Mouse (Mus musculus): ENCODE data around the gene Gm28374.
"Not testable (repeated sequence)": the region's sequence is repeated elsewhere in the genome, so short reads cannot be mapped to it uniquely, and the experiment has no call there.

Gene Gm28374

DNA sequence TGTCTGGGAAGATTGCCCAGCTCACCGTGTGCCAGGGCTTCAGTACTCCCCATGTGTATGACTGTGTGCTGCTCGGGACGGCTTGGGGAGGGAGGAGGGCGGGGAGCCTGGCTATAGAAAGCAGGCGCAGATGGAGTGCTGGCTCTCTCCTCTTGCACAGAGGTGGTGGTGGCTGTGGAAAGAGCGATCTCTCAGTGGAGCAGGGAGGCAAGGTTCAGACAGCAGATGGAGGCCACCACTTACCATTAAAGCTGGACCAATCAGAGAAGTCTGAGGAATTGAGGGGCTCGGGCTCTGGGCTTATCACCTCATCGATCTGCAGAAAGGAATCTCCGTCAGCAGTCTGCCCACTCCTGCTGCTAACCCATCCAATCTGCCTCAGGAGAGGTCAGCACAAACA is at the start of gene Gm28374:
Gene Gm28374, minus strand, starts transcription at position 101 of the 400 bp plus-strand sequence.
- no peak for DNase-seq (ENCODE audit: low read depth, low spot score)

DNA sequence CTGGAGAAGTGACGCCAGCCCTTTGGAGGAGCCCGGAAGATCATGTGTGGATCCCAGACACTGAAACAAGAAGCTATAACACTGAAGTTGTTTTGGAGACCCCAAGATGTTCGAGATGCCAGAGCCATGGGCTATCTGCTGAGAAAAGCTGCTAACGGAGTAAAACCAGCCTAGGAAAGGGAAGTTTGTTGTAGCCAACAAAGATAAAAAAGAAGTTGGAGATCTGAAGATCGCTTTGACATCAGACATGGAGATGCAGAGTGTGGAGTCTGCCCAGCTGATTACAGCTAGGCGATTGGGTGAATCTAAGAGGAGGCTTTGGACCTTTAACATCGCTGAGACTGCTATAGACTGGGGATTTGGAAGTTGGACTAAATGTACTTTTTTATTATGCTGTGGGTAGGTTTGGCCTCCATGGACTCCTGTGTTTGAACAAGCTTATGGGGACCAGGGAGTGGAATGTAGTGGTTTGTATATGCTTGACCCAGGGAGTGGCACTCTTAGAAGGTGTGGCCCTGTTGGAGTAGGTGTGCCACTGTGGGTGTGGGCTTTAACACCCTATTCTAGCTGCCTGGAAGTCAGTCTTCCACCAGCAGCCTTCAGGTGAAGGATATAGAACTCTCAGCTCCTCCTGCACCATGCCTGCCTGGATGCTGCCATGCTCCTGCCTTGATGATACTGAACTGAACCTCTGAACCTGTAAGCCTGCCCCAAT is 48.5 kb upstream of the Gm28374 start:
- not testable (repeated sequence) for DNase-seq (ENCODE audit: low read depth, low spot score)

DNA sequence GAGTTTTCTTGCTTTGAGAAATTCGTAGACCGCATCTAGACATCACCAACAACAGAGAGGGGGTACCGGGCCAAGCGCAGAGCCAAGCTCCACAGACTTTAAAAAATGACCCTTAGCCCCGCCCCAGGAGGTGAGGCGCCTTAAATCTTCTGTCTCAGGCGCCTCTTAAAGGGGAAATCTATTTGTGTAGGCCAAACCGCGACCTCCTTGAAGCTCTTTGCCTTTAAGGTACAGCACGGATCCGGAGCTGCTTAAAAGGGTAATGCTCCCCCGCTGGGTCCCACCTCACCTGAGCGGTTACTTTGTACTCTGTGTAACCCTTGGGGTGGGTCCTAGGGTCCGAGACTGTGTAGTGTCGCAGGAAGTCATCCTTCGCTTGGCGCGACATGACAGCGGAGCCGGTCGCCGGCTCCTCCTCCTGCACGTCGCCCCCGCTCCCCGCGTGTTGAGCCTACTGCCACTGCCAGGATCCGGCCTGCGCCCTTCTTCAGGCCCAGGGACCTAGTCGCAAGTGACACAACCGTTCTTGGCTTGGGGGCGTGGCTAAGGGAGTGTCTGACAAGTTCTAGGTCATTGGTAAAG is 45.8 kb upstream of the Gm28374 start, which contains the start of gene Snx15:
Gene Snx15, minus strand, starts transcription at position 545 of the 582 bp plus-strand sequence.
- DNase-seq (ENCODE audit: low read depth, low spot score): peak; percentile 98

DNA sequence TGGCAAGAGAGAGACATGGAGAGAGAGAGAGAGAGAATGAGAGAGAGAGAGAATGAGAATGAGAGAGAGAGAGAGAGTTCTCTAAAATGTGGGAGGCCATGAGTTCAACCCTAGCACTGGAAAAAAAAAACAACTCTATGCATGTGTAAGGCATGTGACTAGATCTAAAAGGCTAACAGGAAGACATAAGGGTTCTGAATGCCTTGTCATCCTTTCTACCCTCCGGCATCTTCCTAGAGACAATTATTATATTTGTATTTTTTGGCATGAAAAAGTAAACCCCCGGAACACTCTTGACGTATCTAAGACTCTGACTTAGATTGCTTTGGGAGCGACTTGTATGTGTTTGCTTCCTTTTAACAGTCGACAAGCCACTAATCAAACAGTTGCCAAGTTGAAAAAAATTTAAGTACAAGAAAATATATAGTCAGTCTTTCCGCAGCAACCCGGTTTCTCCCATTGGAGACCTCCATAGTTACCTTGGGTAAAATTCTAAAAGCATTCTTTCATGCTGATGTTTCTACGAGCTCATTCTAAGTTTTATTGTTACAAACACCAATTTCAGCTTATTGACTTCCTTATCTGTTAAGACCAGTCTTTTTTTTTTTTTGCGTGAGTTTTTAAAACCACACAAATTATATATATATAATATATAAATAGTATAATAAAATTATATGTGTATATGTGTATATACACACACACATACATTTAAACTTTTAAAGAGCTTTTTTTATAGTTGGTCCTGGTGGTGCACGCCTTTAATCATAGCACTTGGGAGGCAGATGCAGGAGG is 44.9 kb upstream of the Gm28374 start:
- DNase-seq (ENCODE audit: low read depth, low spot score): peak; percentile 51

DNA sequence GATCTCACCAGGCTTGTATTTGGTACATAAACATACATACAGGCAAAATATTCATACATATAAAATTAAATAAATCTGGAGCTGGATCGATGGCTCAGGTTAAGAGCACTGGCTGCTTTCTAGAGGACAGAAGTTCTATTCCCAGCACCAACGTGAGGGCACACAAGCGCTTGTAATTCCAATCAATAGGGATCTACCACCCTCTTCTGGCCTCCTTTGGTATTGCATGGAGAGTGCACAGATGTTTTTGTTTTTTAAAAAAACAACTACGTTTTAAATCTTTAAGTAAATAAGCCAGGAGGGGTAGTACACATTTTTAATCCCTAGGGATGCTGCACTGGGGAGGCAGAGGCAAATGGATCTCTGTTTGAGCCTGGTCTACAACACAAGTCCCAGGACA is 44.2 kb upstream of the Gm28374 start:
- peak; percentile 83 for DNase-seq (ENCODE audit: low read depth, low spot score)

DNA sequence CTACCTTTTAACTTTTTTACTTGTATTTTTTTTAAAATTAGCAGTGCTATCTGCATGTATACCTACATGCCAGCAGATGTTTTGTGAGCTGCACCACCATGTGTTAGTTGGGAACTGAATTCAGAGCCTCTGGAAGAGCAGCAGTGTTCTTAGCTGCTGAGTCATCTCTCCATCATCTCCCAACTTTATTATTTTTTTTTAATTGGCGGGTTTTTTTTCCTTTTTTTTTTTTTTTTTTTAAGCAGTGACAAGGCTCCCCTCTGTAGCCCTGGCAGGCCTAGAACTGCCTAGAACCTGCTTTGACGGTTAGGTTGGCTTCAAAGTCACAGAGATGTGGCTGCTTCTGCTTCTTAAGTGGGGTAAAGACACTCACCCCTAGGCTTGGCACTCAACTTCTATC is 42.8 kb upstream of the Gm28374 start:
- DNase-seq (ENCODE audit: low read depth, low spot score): no peak

DNA sequence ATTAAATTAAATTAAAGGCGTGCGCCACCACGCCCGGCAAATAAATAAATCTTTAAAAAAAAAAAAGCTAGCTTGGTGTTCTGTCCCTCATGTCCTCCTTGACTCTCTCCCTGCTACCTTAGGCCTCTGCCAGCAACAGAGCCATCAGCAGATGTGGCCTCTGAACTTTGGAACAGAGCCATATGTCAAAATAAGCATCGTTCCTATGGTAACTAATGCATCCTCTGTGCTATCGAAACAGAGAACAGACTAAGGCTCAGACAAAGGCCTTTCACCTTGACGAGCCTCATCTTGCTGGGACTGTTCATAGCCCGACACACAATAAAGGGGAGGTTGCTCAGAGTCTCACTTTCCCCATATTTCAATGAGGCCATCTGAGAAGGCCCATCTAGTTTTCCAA is 41.3 kb upstream of the Gm28374 start:
- DNase-seq (ENCODE audit: low read depth, low spot score): no peak

DNA sequence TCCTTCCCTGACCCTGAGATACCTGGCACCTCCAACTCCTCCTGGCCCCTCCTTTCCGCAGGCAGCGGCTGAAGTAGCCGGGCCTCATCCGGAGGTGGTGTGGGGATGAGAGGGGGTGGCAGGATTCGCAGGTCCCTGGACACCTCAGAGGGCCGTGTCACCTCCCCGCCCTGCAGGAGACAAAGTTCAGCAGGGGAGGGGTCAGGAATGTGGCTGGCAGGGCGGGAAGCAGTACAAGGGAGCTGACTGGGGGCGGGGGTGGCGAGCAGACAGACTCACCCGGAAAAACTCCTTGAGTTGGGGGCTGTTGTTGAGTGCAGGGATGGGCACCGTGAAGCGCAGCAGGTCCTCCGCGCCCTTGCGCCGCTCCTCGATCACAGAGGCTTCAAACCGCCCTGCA is 39.7 kb upstream of the Gm28374 start:
- no peak for DNase-seq (ENCODE audit: low read depth, low spot score)

DNA sequence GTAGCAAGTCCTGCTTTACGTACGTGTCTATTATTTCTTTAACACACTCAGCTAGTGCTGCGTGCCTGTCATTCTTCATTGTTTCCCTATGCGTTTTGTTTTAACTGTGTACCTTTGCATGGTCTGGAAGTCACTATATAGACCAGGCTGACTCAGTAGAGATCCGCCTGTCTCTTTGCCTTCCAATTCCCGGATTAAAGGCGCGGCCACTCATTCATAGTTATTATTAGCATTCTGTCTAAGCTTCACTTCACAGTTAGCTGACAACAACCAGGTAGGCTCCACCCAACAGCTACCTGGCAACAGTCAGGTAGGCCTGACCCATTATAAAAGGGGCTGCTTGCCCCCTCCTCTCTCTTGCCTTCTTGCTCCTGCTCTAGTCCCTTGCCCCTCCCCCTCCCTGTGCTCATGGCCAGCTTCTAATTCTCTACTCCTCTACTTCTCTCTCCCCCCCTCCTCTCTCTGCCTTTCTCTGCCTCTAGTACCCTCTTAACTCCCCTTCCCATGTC is 36.7 kb upstream of the Gm28374 start:
- DNase-seq (ENCODE audit: low read depth, low spot score): no peak

DNA sequence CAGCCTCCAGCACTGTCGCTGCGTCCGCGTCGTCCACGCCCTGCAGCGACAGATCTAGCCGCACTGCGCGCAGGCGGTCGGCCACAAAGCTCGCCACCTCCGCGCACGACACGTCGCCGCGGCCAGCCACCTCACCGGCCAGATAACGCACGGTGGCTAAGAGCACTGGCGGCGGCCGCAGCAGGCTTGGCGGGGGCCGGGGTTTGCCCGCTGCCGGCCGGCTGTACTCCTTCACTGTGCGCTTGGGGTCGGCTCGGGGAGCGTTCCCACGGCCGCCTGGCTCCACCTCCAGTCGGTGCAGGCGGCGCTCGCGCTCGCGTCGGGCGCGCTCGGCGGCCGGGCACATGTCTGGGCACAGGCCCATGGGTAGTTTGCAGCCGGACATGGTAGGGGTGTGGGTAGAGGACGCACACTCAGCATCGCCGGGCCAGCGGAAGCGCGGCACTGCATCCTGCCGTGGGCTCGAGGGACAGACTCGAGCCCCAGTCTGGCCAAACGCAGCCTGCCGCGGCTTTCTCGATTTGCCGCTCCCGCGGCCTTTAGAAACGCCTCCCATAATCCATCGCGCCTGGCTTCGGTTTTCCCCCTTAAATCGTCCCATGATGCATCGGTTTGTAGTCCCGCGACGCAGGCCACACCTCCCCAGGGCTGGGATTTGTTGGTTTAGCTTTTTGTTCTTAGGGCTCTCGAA is 36.1 kb upstream of the Gm28374 start, which contains the start of gene Sac3d1:
Gene Sac3d1, minus strand, starts transcription at position 665 of the 691 bp plus-strand sequence.
- peak; percentile 97 for DNase-seq (ENCODE audit: low read depth, low spot score)

DNA sequence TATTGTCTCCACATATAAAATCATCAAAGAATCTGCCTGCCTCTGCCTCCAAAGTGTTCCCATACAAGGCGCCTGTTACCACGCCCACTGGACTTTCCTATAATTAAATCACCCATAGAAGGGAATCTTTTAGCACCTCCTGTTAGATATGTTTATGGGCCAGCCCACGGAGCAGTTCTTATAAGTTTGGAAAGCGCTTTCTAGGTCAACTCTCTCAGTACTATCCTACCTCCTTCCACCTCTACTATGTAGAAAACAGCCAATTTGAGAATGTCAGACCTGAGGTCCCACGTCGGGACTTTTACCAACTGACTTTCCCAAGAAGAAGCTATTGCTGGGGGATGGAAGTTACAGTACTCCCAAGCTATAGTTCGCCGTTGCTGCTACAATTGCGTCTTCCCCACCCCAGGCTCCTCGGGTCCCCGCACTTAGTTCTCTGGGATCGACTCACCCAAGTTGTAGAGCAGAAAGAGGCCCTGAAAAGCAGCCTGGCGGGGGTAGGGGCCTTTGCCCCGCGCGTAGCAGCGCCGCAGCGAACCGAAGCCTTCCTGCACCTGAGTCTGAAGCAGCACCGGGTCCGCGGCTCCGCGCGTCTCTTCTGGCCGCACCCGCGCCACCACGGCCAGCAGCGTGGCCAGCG is 35.4 kb upstream of the Gm28374 start:
- no peak for DNase-seq (ENCODE audit: low read depth, low spot score)

DNA sequence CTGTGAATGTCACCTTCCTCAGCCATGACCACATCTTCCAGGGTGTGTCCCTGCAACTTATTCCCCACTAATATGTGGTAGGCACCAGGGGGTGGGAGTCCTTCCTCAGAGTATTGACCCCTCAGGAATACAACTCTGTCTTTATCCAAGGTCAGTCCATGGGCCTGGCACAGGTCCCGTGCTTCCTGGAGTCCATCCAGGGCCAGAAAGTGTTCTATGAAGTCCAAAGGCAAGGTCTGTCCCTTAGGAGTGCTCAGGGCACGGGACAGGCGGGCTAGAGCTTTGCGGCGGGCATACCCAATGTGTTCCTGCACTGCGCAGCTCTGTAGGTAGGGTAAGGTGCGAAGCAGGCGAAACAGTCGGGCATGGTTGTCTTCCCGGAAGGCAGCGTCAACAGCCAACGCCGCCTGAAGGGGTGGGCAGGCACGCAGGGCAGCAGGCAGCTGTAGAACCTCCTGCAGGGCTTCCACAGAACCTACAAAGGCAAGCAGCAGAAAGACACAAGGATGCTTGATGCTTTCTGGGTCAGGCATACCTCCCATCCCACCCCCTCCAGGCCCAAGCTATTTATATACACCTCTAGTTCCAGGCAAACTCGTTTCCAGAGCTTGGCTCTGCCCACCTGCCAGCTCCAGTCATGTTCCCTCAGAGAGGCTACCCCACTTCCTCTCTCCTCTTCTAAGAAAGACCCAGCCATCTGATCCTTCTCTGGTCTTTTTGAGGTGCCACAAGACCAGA is 34.2 kb upstream of the Gm28374 start:
- no peak for DNase-seq (ENCODE audit: low read depth, low spot score)

DNA sequence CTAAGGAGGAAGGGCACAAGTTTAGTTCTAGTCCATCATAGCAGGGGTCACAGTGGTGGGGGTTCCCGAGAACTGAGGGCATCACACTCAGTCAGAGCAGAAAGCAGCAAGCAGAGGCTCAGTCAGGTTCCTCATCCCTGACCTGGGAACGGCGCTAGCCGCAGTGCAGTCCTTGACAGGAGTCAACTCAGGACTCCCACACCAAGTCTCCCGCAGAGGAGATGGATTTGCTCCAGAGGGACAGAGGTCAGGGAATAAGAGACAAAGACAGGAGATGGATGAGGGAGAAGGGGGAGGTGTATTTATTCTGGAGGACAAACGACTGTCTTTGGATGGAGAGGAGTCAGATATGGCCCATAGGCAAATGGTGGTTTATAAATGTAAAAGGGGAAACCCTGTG is 31.1 kb upstream of the Gm28374 start:
- no peak for DNase-seq (ENCODE audit: low read depth, low spot score)

DNA sequence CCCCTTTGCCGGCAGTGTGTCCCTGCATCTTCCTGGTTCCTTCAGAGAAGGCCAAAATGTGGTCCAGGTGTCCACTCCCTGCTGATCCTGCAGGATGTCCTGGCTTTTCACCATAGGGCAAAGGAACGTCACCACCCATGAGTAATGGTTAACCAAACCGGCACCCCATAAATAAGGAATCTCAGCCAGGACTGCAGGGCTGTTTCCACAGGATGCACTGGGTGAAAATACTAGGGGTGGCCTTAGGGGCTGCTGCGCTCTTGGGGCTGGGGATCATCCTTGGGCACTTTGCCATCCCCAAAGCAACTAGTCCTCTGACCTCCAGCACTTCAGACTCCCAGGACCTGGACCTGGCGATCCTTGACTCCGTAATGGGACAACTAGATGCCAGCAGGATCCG is 23.5 kb upstream of the Gm28374 start, which contains the start of gene Naaladl1:
Gene Naaladl1, plus strand, starts transcription at position 197 of the 400 bp plus-strand sequence.
- DNase-seq (ENCODE audit: low read depth, low spot score): no peak

DNA sequence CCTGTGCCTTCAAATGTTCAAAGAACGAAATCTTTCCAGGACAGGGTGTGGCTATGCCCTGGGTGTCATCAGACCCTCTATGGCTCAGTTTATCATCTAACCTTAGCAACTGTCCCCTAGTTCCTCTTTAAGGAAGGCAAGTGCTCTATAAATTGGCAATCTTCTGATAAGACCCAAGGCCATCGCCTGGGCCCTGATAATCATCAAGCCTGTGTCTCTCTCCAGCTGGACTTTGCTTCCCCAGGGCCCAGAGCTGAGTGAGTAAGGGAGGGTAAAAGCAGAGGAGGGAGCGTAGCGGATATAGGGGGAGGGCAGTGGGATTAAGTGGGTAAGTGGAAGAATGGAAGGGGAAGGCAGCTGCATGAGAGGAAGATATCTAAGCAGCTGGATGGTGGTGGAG is 22.4 kb upstream of the Gm28374 start:
- DNase-seq (ENCODE audit: low read depth, low spot score): no peak

DNA sequence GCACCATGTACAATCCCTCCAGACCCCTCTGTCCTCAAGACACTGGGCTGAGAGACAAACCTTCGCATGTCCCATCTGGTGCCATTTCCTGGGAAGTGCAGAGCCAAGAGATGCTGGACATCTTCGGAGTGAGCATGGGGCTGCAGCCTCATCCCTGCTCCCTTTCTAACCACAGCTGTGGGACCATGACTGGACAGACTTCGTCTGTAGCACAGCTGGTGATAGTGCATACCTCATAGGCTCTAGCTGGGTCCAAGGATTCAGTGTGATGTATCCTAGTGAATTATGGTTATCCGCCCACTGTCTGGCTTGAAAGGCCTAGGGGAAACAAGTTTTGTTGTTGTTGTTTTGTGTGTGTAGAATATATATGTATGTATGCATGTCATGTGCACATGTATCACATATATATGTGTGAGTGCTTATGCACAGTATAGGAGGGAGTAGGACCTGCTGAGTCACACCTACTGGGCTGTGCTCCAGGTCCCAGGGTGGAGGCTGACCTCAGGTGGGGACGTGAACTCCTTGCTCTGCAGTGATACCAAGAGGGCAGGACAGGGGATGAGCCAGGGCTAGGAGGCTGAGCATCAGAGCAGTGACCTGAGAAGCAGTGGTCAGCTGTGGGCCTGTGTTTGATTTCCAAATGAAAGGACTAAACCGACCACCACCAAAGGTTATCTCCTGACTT is 20.3 kb upstream of the Gm28374 start:
- no peak for DNase-seq (ENCODE audit: low read depth, low spot score)

DNA sequence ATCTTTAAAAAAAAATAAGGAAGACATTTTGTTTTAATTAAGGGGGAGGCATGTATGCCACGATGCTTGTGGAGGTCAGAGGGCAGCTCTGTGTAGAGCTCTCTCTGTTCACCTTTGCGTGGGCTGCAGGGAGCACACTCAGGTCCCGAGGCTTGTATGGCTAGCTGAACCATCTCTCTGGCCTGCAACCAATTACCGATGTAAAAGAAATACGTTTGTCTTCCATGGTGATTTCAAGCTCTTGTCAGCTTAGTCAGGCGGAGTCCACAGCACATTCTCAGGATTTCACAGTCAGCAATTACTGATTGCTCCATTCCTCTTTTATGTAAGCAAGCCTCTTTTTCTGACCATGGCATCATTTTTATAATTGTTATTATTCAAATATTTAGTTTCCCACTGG is 19.1 kb upstream of the Gm28374 start:
- no peak for DNase-seq (ENCODE audit: low read depth, low spot score)

DNA sequence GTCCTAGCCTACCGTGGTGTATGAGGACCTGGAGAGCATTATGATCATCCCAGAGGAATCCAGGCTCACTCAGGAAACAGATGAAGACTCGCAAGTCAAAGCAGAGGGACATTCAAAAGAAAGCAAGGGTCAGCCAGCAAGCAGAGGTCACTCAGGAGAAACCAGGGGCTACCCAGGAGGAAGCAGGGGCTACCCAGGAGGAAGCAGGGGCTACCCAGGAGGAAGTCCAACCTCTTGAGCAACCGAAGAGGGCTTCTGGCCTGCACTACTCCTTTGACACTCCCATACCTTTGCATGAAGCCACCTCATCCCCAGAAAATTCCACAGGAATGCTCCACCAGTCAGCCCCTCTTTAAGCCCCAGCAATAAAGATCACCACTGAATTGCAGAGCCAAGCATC is 15.8 kb upstream of the Gm28374 start:
- DNase-seq (ENCODE audit: low read depth, low spot score): no peak

DNA sequence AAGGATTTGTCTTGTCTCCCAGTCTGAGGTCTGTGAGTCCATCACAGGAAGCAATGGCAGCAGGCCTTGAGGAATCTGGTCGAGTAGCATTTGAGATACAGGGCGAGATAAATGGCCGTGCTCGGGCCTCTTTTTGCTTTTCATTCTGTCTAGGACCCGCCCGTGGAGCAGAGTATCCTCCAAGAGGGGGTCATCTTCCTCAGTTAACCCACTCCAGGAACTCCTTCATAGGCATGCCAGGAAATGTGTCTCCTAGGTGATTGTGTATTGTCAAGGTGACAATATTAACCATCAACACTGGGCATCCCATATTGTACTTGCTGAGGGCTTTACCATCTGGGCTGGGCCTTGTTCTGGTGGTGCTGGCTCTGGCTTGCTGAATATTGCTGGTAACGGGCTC is 12.1 kb upstream of the Gm28374 start, which contains the start of gene AC131692.1:
Gene AC131692.1, plus strand, starts transcription at position 301 of the 400 bp plus-strand sequence.
- DNase-seq (ENCODE audit: low read depth, low spot score): no peak

DNA sequence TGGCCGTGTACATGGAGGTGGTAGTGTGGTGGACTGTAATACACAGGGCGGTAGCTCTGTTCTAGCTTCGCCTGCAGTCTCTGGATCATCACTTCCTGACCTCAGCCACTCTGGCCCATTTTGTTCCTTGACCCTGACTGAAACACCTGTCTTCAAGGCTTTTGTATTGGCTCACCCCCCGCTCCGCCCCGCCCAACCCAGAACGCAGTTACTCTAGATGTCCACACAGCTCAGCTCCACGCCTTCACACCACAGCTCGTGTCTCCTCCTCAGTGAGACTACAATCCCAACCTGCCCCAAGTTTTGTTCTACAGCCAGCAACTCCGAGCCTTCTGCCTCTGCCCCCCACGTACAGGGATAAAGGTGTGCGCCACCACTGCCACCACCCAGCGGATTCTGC is 6.8 kb upstream of the Gm28374 start:
- DNase-seq (ENCODE audit: low read depth, low spot score): no peak
